20 mouse cellular contexts compared by ENCODE assay signal in the genomic region with DNA sequence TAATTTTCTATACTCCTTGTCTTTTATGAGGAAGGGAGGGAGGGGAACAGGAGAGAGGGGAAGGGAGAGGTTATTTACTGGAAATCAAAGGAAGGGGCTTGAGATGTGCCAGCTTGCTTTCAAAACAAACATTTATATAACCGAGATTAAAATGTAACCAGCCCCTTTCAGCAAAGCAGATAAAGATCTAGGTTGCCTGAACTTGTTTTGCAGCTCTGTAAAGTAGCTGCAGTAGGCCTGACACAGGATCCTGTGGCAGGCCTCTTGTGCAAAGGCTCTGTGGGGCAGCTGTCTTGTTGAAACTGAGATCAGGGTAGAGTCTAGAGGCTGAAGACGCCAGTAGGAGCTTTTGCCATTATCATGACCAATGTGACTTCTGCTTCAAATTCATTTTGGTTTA.
DNase-seq lines count a peak whose midpoint lies in the region; ATAC-seq and TF ChIP-seq lines count a peak whose summit lies in the region.
"Had no signal": no experiment of that assay in that cellular context is flagged by ENCODE, and none has a peak within 500 bp of the region (broad histone marks: within the 10 kb centered on the region; RNA-seq: fewer than 3 reads in every experiment).

No protein-coding gene starts in this region.

- no peaks in the 10 kb centered on the region for H3K27me3 ChIP-seq in embryonic facial prominence, embryonic 14.5 days (replicated peaks; ENCODE audit: control insufficient read depth, insufficient read depth, low read length)
- H3K27me3 ChIP-seq in embryonic facial prominence, embryonic 10.5 days (replicated peaks; ENCODE audit: low read depth, poor library complexity, severe bottlenecking): no peaks in the 10 kb centered on the region
- H3K27me3 ChIP-seq in kidney, embryonic 16.5 days (ENCODE audit: insufficient read depth, low read length): no peaks in the 10 kb centered on the region
- H3K27me3 ChIP-seq in limb, embryonic 15.5 days: no peaks in the 10 kb centered on the region
- H3K27me3 ChIP-seq: forebrain, embryonic 15.5 days had no signal

- 46% methylated on average over 2 of the region's 2 CpGs for WGBS in embryonic facial prominence, embryonic 14.5 days
- 68% methylated on average over 2 of the region's 2 CpGs for WGBS in embryonic facial prominence, embryonic 10.5 days
- 39% methylated on average over 2 of the region's 2 CpGs for WGBS in kidney, embryonic 16.5 days
- WGBS in lung, adult 2 months: 20% methylated on average over 2 of the region's 2 CpGs
- WGBS in limb, embryonic 15.5 days: 50% methylated on average over 2 of the region's 2 CpGs

- no peak overlapping the region for H3K4me3 ChIP-seq in embryonic facial prominence, embryonic 14.5 days (ENCODE audit: low read depth, low read length)
- H3K4me3 ChIP-seq in embryonic facial prominence, embryonic 10.5 days: no peak overlapping the region
- no peak overlapping the region for H3K4me3 ChIP-seq in kidney, embryonic 16.5 days (ENCODE audit: low read length)
- no peak overlapping the region for H3K4me3 ChIP-seq in lung, adult 2 months (replicated peaks; ENCODE audit: extremely low read depth, low read depth, low read length)
- no peak overlapping the region for H3K4me3 ChIP-seq in limb, embryonic 15.5 days
- H3K4me3 ChIP-seq: forebrain, embryonic 15.5 days; heart, embryonic 10.5 days had no signal

- H3K9ac ChIP-seq in embryonic facial prominence, embryonic 14.5 days (ENCODE audit: low read depth, low read length): no peak overlapping the region
- no peak overlapping the region for H3K9ac ChIP-seq in kidney, embryonic 16.5 days (replicated peaks; ENCODE audit: low read length)
- H3K9ac ChIP-seq in limb, embryonic 15.5 days: no peak overlapping the region
- H3K9ac ChIP-seq: forebrain, embryonic 15.5 days had no signal

- H3K4me2 ChIP-seq in embryonic facial prominence, embryonic 14.5 days (ENCODE audit: low read depth, low read length): no peak overlapping the region
- H3K4me2 ChIP-seq in kidney, embryonic 16.5 days (replicated peaks; ENCODE audit: low read depth, low read length): no peak overlapping the region
- no peak overlapping the region for H3K4me2 ChIP-seq in limb, embryonic 15.5 days
- H3K4me2 ChIP-seq: forebrain, embryonic 15.5 days had no signal

- no peaks in the 10 kb centered on the region for H3K9me3 ChIP-seq in embryonic facial prominence, embryonic 14.5 days (ENCODE audit: control insufficient read depth, low read length)
- H3K9me3 ChIP-seq in embryonic facial prominence, embryonic 10.5 days: no peaks in the 10 kb centered on the region
- no peaks in the 10 kb centered on the region for H3K9me3 ChIP-seq in kidney, embryonic 16.5 days (ENCODE audit: low read length)
- H3K9me3 ChIP-seq in limb, embryonic 15.5 days: no peaks in the 10 kb centered on the region
- H3K9me3 ChIP-seq: forebrain, embryonic 15.5 days; G1E; heart, embryonic 10.5 days had no signal

- H3K27ac ChIP-seq in embryonic facial prominence, embryonic 14.5 days (replicated peaks; ENCODE audit: low read depth, low read length): no peak overlapping the region
- no peak overlapping the region for H3K27ac ChIP-seq in embryonic facial prominence, embryonic 10.5 days (replicated peaks)
- H3K27ac ChIP-seq in kidney, embryonic 16.5 days (ENCODE audit: low read length): peak overlapping the region; percentile 10; the same call in 1 of the 2 replicates
- peak overlapping the region; percentile 47; the same call in 1 of the 2 replicates for H3K27ac ChIP-seq in limb, embryonic 15.5 days
- H3K27ac ChIP-seq: forebrain, embryonic 15.5 days; heart, embryonic 10.5 days had no signal

- TF ChIP-seq CTCF in lung, adult 2 months (IDR thresholded peaks at IDR 0.05; ENCODE audit: insufficient read depth, low read length): no peak

- H3K36me3 ChIP-seq in embryonic facial prominence, embryonic 14.5 days (ENCODE audit: control insufficient read depth, insufficient read depth, low read length): no peaks in the 10 kb centered on the region
- H3K36me3 ChIP-seq in embryonic facial prominence, embryonic 10.5 days (replicated peaks): no peaks in the 10 kb centered on the region
- no peaks in the 10 kb centered on the region for H3K36me3 ChIP-seq in kidney, embryonic 16.5 days (ENCODE audit: insufficient read depth, low read length)
- H3K36me3 ChIP-seq in limb, embryonic 15.5 days: no peaks in the 10 kb centered on the region
- H3K36me3 ChIP-seq: forebrain, embryonic 15.5 days; G1E; heart, embryonic 10.5 days had no signal

- no peak; the same call in 1 of the 2 replicates for ATAC-seq in embryonic facial prominence, embryonic 14.5 days (ENCODE audit: low read depth)
- ATAC-seq in kidney, embryonic 16.5 days (ENCODE audit: low FRiP score, low TSS enrichment): peak; percentile 67; the same call in 1 of the 2 replicates
- no peak for ATAC-seq in limb, embryonic 15.5 days (ENCODE audit: insufficient number of reproducible peaks, low FRiP score, low TSS enrichment, low read depth)
- ATAC-seq: CD4-positive, CD25-positive, alpha-beta regulatory T cell, adult 4 months; forebrain, embryonic 15.5 days had no signal

- H3K4me1 ChIP-seq in embryonic facial prominence, embryonic 14.5 days (ENCODE audit: control insufficient read depth, insufficient read depth, low read length): no peaks in the 10 kb centered on the region
- H3K4me1 ChIP-seq in embryonic facial prominence, embryonic 10.5 days: no peaks in the 10 kb centered on the region
- 0 out of 2 replicates have a peak, but pooled peaks cover 4% of the 10 kb centered on the region for H3K4me1 ChIP-seq in kidney, embryonic 16.5 days (ENCODE audit: insufficient read depth, low read length)
- peaks cover 3% of the 10 kb centered on the region for H3K4me1 ChIP-seq in lung, adult 2 months (ENCODE audit: control insufficient read depth, insufficient read depth, low read length)
- H3K4me1 ChIP-seq in limb, embryonic 15.5 days: no peaks in the 10 kb centered on the region
- H3K4me1 ChIP-seq: heart, embryonic 10.5 days had no signal

- peak; percentile 58 for DNase-seq in embryonic facial prominence, embryonic 14.5 days (ENCODE audit: low spot score)
- DNase-seq in embryonic facial prominence, embryonic 10.5 days (ENCODE audit: low spot score): no peak
- DNase-seq in kidney, postnatal 4 days: no peak
- DNase-seq in lung, postnatal 36 days: peak; percentile 1
- no peak for DNase-seq in lung, adult 2 months
- DNase-seq: adrenal gland, adult 8-10 months; adrenal gland, postnatal 36 days; B cell, adult 2 months; cerebellum, adult 2 months; cerebellum, postnatal 10 days; gastrocnemius, postnatal 10 days; heart, adult 18-20 months; heart, postnatal 10 days; heart, postnatal 4 days had no signal

- TF ChIP-seq POLR2A in lung, adult 2 months (IDR thresholded peaks at IDR 0.05; ENCODE audit: borderline replicate concordance, extremely low read depth, low read depth, low read length): no peak

Comparison
In these comparisons a context has a peak if more than half of its experiments do, and no peak if none do; other contexts are left out.
1. DNase-seq: peak in embryonic facial prominence, embryonic 14.5 days (single experiment) and lung, postnatal 36 days (single experiment); none in embryonic facial prominence, embryonic 10.5 days (single experiment), kidney, postnatal 4 days (0 of 2) and lung, adult 2 months (single experiment).
2. H3K27ac ChIP-seq: peak in kidney, embryonic 16.5 days (single experiment) and limb, embryonic 15.5 days (single experiment); none in embryonic facial prominence, embryonic 14.5 days (single experiment) and embryonic facial prominence, embryonic 10.5 days (single experiment).